Mouse (Mus musculus) erythroblast, embryonic 14.5 days (primary cell): ENCODE measurements around the gene Lrit3.

Experiments used
- GATA1 ChIP-seq: IDR thresholded peaks from 2 replicates; pipeline ENCODE4 v1.6.1; 2012; ENCODE audit warnings: low read length, inconsistent platforms, mixed read lengths
- TAL1 ChIP-seq: IDR thresholded peaks from 3 replicates; pipeline ENCODE4 v1.6.1; 2012; ENCODE audit warnings: low read length, inconsistent platforms, mixed read lengths

DNA sequence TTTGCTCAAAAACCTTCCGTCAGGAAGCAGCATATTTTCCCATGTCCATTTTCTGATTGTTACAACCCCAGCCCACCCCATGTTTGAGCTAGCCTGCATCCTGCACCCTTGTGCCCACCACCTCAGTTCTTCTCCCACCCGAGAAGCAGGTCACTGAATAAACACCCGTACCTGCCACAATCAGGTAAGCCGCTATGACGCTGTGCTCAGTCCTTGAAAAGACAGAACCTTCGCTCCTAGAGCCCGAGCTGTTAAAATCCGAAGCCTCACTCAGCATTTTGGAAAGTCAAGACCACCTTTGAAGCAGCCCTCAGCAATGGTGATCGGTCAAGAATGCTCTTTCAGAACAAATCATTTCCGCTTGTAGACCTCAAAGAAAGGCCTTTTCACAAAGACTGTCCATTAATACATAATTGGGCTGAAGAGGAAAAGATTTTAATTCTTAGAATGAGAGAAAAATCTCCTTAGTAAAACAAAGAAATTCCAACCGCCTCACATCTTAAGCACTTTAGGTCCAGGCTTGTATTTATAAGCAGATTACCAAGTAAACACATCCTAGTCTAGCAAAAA, 18.5 kb upstream of the Lrit3 start, which contains the start of gene Rrh:
- no peak for TF ChIP-seq GATA1
- TF ChIP-seq TAL1 = no peak
